Mouse (Mus musculus): ENCODE data around the gene Ocln.
"Not testable (repeated sequence)": the region's sequence is repeated elsewhere in the genome, so short reads cannot be mapped to it uniquely, and the experiment has no call there.

Ocln gene

GRCm38 (mm10) chr13:100491623-100492022 lies 60.9 kb downstream of the Ocln start:
- no peak for DNase-seq

- no peak for DNase-seq
These were observed 62.1 kb downstream of the Ocln start for GRCm38 (mm10) chr13:100490424-100490823.

GRCm38 (mm10) chr13:100483610-100484009 lies 68.9 kb downstream of the Ocln start:
- no peak for DNase-seq

GRCm38 (mm10) chr13:100463527-100464222 lies 88.8 kb downstream of the Ocln start:
- DNase-seq = no peak

GRCm38 (mm10) chr13:100461336-100461735 lies 91.2 kb downstream of the Ocln start:
- DNase-seq = peak in 1 of 2 experiments; percentile 2

- DNase-seq = not testable (repeated sequence)
These were observed 99.9 kb downstream of the Ocln start, which contains the start of gene Naip1 for GRCm38 (mm10) chr13:100452415-100453127. Naip1 (minus strand) TSS chr13:100452869.

- no peak for DNase-seq
These were observed 103.0 kb downstream of the Ocln start for GRCm38 (mm10) chr13:100449495-100449894.

Measured in cerebellum, postnatal 10 days (tissue).